Mouse (Mus musculus) megakaryocyte-erythroid progenitor cell, adult 5-6 weeks (primary cell): ENCODE measurements at regions not wholly inside any gene's neighbourhood (a gene's known extent, or its start where the extent isn't known, plus 50 kb on each side); places are given as distances from the start of the nearest gene placed in this dataset.
"Not testable (repeated sequence)": the region's sequence is repeated elsewhere in the genome, so short reads cannot be mapped to it uniquely, and the experiment has no call there.

Source experiments
- ATAC-seq: replicated peaks from 2 replicates; pipeline ENCODE4 v1.8.0; 2016; ENCODE audit warnings: mild to moderate bottlenecking, inconsistent platforms; ENCODE audit not compliant: severe bottlenecking, poor library complexity, low FRiP score, low TSS enrichment

- ATAC-seq, result peak; percentile 26; the same call in 1 of the 2 replicates
These were observed 61.6 kb downstream of the Zxdb start for GRCm38 (mm10) chrX:94785983-94786382.

GRCm38 (mm10) chrX:94788331-94788920 lies 64.1 kb downstream of the Zxdb start:
- ATAC-seq, result peak; percentile 70

- ATAC-seq, result peak; percentile 45
These were observed 72.5 kb downstream of the Zxdb start for GRCm38 (mm10) chrX:94796845-94797244.

- ATAC-seq, result 0 out of 2 replicates have a peak, but pooled peaks have one; percentile 42
These were observed 73.2 kb downstream of the Zxdb start for GRCm38 (mm10) chrX:94797348-94798182.

GRCm38 (mm10) chrX:94798183-94798619 lies 73.8 kb downstream of the Zxdb start:
- peak; percentile 75 for ATAC-seq

- ATAC-seq, result not testable (repeated sequence)
These were observed 88.4 kb downstream of the Zxdb start for GRCm38 (mm10) chrX:94812760-94813159.

GRCm38 (mm10) chrX:94827524-94827923 lies 103.2 kb downstream of the Zxdb start:
- not testable (repeated sequence) for ATAC-seq

- ATAC-seq, result peak; percentile 91
These were observed 119.9 kb downstream of the Zxdb start for GRCm38 (mm10) chrX:94844110-94844779.

GRCm38 (mm10) chrX:94849549-94849948 lies 125.2 kb downstream of the Zxdb start:
- ATAC-seq, result peak; percentile 95

GRCm38 (mm10) chrX:94857501-94857900 lies 133.1 kb downstream of the Zxdb start:
- no peak for ATAC-seq

- 0 out of 2 replicates have a peak, but pooled peaks have one; percentile 41 for ATAC-seq
These were observed 133.6 kb downstream of the Zxdb start for GRCm38 (mm10) chrX:94857954-94858353.

GRCm38 (mm10) chrX:94863123-94863522 lies 138.8 kb downstream of the Zxdb start:
- peak; percentile 93 for ATAC-seq

- ATAC-seq, result peak; percentile 96
These were observed 141.4 kb downstream of the Zxdb start for GRCm38 (mm10) chrX:94865531-94866502.

GRCm38 (mm10) chrX:94883547-94883946 lies 142.9 kb downstream of the Spin4 start:
- not testable (repeated sequence) for ATAC-seq
